Comparison of ENCODE assay signal across 18 mouse cellular contexts in the genomic region with DNA sequence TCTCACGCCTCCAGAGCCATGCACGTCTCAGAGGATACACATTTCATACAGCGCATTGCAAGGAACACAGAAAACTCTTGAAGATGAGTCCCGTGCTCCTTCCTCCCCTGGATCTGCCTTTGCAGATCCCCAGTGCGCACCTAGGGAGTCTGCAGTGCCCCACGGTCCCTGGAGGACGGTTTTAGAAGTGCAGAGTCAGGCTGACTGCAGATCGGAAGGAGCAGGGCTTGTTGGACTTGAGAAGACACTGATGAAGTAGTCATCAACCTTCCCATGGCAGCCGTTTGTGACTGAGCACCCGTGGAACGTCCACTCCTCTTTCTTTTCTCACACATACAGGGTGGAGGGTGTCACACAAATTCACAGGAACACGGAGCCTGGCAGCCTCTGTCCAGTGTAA.
"Had no signal": no experiment of that assay in that cellular context is flagged by ENCODE, and none has a peak within 500 bp of the region (broad histone marks: within the 10 kb centered on the region; RNA-seq: fewer than 3 reads in every experiment).

No protein-coding gene starts in this region.

- DNase-seq: kidney, adult 2 months; kidney, postnatal 10 days; kidney, postnatal 36 days; lung, embryonic 14.5 days; midbrain, embryonic 14.5 days; retina, postnatal 1 day; right cerebral cortex, postnatal 25 days; spleen, adult 18-20 months; thymus, adult 18-20 months; thymus, postnatal 36 days had no signal

- H3K4me1 ChIP-seq: stomach, embryonic 15.5 days had no signal

- H3K36me3 ChIP-seq: kidney, embryonic 15.5 days; neural tube, embryonic 13.5 days; stomach, embryonic 15.5 days had no signal

- H3K9me3 ChIP-seq: kidney, embryonic 15.5 days; liver, embryonic 12.5 days; neural tube, embryonic 13.5 days; stomach, embryonic 15.5 days had no signal

- H3K4me3 ChIP-seq: kidney, embryonic 15.5 days; liver, embryonic 12.5 days; neural tube, embryonic 13.5 days; stomach, embryonic 15.5 days had no signal

- H3K9ac ChIP-seq: kidney, embryonic 15.5 days; liver, embryonic 12.5 days; lung, embryonic 14.5 days; neural tube, embryonic 13.5 days; stomach, embryonic 15.5 days had no signal

- H3K27ac ChIP-seq: kidney, embryonic 15.5 days; liver, embryonic 12.5 days; macrophage; neural tube, embryonic 13.5 days; stomach, embryonic 15.5 days had no signal

- H3K4me2 ChIP-seq: kidney, embryonic 15.5 days; liver, embryonic 12.5 days; lung, embryonic 14.5 days; midbrain, embryonic 11.5 days; neural tube, embryonic 13.5 days; stomach, embryonic 15.5 days had no signal

- H3K27me3 ChIP-seq: kidney, embryonic 15.5 days; liver, embryonic 12.5 days; neural tube, embryonic 13.5 days; stomach, embryonic 15.5 days had no signal

- ATAC-seq: intestine, postnatal 0 days; liver, embryonic 12.5 days; lung, postnatal 0 days had no signal
